Mouse (Mus musculus) cerebellum, adult 2 months (tissue): Measurements from ENCODE around the gene Fam57a.

Experiments
- CTCF ChIP-seq: fragments of 200-500 bp; IDR thresholded peaks from 2 replicates; pipeline ENCODE4 v1.5.1; 2011; ENCODE audit warnings: low read depth, mild to moderate bottlenecking, control low read depth, low read length, moderate library complexity, borderline replicate concordance; ENCODE audit not compliant: insufficient read depth
- POLR2A ChIP-seq: fragments of 200-500 bp; IDR thresholded peaks from 2 replicates; pipeline ENCODE4 v1.6.1; 2011; ENCODE audit warnings: low read length, control low read depth, borderline replicate concordance; ENCODE audit not compliant: insufficient read depth

DNA sequence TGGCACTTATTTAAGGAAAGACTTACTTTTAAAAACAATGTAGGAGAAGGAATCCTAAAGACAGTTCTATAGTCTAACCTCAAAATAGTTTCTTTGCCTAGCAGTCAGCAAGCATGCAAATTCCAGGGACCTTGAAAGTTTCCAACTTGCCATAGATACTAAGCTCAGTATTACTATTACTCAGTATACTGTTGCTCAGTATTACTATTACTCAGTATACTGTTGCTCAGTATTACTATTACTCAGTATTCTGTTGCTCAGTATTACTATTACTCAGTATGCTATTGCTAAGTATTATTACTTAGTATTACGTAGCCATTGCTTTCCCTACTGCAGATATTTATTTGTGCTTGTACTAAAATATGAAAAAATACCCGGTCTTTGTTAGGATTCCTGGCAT, 60.3 kb downstream of the Fam57a start:
- TF ChIP-seq POLR2A (no peak), CTCF (no peak)
